Mouse (Mus musculus) erythroblast, embryonic 14.5 days (primary cell): Measurements from ENCODE around the gene Tldc1.

Experiments
- GATA1 ChIP-seq: IDR thresholded peaks from 2 replicates; pipeline ENCODE4 v1.6.1; 2012; ENCODE audit warnings: low read length, inconsistent platforms, mixed read lengths
- TAL1 ChIP-seq: IDR thresholded peaks from 3 replicates; pipeline ENCODE4 v1.6.1; 2012; ENCODE audit warnings: low read length, inconsistent platforms, mixed read lengths

GRCm38 (mm10) chr8:119786871-119787270 lies 8.7 kb upstream of the Tldc1 start:
- TF ChIP-seq GATA1: no peak
- TF ChIP-seq TAL1: no peak
